Mouse (Mus musculus): ENCODE data around the gene Gm7544. TPM values are rescaled to one million over a fixed set of nuclear protein-coding genes. Genes with fewer than 3 reads are reported as not detected.
A peak's percentile ranks its signal among the peaks of the same experiment; 100 is the strongest.
"Not testable (repeated sequence)": the region's sequence is repeated elsewhere in the genome, so short reads cannot be mapped to it uniquely, and the experiment has no call there.

Gm7544 gene
- total RNA-seq (2021) (not detected), polyA plus RNA-seq (2012; rRNA removed) (not detected in 2 replicates)
- long read RNA-seq: 0 reads

DNA sequence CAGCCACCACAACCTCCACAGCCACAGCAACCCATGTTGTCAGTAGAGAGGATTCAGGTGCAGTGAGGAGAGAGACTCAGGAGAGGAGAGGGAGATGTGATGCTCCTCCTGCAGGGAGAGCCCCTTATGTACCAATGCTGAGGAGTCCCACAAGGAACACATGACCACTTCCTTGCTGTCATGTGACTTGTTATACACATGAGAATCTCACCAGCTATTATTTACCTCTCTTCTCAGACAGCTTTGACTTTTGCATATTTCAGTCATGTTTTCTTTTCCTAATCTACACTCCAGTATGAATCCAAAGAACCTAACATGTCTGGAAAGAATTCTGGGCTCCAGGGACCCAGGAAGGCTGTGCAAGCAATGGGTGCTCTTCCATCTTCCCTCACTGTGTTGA is at the start of gene Gm7544:
Gene Gm7544, minus strand, starts transcription at position 101 of the 400 bp plus-strand sequence.
- DNase-seq: not testable (repeated sequence)

GRCm38 (mm10) chr1:83000306-83000705 is 44.5 kb upstream of the Gm7544 start, which contains the start of gene Gm47959:
Gm47959 (plus strand) TSS chr1:83000548.
- not testable (repeated sequence) for DNase-seq

GRCm38 (mm10) chr1:82993947-82994346 is 38.1 kb upstream of the Gm7544 start:
- DNase-seq: no peak

DNA sequence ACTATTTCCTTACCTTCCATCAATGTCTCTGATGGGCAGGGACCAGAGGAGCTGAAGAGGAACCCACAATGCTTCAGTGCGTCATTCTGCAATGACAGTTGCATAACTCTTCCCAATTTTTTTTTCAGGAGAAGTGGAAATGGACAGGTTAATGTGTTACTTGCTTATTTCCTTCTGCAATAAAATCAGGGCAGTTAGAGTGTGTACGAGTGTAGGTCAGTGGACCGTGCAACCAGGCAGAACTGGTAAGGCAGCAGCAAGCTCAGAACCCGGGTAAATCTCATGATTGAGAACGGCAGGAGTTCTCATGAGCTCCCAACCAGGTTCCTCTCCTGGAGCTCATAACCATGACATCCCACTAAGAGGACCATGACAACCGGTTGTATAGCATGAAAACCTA is 36.3 kb upstream of the Gm7544 start:
- no peak for DNase-seq

GRCm38 (mm10) chr1:82991596-82991995 is 35.8 kb upstream of the Gm7544 start:
- DNase-seq: no peak

DNA sequence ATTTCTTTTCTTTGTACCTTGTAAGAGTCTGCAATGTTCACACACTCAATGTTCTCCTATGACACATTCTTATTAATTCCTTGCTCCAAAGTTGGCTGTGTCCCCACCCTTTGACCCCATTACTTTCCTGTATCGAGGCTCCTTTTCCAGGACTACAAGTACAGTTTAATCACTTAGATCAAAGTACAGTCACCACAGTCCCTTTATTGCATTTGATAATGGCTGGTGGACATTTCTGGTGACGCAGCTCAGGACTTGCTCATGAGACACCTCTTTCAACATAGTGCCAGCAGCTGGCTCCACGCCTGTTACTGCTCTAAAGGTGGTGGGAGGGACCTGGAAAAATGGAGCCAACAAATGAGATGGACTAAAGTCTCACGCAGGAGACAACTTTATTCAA is 35.2 kb upstream of the Gm7544 start:
- DNase-seq: peak; percentile 10

DNA sequence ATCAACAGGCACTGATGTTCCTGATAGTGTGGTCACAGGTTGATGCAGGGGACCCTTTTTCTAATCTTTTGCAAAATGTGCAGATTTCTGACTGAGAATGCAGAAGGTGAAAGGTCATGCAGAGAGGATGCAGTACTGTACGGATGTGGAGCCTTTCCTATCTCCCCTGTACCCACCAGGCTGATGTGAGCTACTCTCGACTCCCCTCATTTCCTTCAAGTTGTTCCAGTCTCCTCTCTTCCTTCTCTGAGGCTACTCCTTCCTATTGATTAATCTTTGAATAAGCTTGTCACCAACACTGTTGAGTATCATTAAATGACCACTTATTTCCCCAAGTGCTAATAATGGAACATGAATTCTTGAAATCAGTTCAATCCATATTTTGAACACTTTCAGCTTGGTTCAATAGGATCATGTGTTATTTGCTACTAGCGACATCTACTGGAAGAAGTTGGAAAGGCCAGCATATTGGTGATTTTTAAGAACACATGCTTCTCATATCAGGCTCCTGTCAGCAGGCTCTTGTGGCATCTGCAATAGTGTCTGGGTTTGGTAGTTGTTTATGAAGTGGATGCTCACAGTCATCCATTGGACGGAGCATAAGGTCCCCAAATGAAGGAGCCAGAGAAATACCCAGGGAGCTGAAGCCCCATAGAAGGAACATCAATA is 31.9 kb upstream of the Gm7544 start:
- peak; percentile 23 for DNase-seq

- no peak for DNase-seq
Measured at GRCm38 (mm10) chr1:82986738-82987137, 30.9 kb upstream of the Gm7544 start.

DNA sequence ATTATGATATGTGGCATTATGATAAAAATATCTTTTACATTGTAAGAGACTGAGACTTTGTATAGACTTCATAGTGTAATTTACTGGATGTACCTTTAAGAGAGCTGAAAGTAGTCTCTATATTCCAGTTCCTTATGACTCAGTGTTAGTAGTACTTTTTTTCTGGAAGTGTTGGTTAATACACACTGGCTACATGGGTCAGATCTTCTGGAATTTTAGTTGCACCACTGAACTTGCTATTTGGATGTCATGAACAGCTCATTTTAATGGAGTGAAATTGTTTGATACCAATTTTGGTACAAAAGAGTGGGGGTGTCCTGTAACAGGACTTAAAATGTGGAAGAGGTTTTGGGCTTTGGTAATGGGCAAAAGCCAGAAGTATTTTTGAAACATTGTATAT is 22.0 kb upstream of the Gm7544 start:
- no peak for DNase-seq

DNA sequence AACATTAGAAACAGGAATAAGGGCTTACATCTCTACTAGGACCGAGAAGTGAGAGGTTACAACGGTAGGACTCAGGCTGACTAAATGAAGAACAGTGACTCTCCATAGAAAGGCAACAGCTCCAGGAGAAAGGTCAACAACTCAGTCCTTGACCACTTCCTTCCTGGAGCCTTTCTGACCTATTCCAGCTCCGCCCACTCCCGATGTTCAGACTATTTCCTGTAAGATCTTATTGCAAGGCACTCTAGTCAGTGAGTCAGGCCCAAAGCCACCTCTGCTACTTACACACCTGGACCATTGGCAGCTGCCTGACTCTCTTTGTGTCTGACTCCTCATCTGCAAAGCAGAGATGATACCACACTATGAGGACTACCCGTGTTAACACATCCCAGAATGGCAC is 19.9 kb upstream of the Gm7544 start:
- peak; percentile 33 for DNase-seq

DNA sequence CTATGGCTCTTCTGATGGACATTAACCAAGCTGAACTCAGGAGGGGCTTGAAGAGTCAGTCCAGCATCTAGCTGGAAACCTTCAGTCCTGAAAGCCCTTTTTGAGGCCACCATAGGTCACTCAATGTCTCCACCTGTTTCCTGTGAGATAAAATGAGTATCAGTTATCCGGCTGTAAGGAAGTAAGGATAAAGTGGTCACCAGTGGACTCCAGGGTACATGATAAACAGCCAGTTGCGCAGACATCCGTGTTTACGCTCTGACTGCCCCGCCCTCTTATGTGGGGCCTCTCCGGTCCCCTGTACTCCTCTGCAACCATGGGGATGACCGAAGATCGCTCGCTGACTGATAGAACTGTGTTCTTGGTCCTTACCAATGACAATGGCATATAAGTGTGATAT is 18.5 kb upstream of the Gm7544 start:
- DNase-seq: no peak

DNA sequence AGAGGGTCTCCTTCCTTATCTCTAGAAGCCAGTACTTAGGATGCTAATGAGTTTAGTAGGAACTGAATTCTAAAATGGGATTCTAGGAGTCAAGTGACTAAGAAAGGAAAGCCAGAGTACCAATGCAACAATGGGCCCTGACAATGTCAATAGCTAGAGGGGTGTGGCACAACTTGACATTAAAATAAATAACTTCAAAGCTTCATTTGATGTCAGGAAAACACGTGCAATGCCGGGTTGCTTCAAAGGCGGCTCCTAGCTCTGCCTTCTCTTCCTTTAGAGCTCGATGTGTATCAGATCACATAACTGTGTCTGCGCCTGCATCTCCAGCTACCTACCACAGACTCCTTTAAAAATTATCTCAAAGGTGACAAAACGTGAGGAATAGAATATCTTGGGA is 18.1 kb upstream of the Gm7544 start:
- DNase-seq: no peak

DNA sequence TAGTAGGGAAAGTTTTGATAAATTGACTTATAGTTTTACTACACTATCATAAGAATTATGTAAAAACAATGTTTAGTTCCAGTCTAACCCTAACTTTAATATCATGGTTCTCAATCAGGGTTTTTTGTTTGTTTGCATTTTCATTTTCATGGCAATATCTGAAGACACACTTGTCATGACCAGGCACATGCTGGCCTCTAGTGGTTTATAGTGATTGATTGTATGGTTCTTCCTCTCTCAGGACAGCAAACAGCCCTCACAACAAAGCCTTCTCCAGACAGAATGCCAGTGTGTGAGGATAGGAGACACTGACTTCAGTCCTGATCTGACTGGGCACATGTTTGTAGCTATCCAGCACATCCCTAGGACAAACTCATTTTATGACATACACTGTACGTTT is 17.4 kb upstream of the Gm7544 start:
- DNase-seq: no peak

DNA sequence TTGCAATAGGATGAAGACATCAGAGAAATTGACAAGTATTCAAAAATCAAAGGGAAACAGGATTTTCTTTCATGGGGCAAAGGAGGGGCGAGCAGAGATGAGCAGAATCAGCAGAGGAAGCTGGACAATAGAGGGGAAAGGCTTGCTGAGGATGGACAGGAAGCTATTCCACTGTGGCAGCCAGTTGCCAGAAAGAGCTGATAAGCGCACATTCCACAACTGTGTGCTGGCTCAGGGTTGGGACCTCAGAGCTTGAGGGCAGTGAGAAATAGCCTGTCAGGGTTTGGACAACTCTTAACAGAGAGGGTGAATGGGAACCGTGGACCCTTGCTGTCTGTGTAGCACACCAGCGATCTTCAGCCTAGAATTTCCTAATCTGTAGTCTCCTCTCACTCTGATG is 16.2 kb upstream of the Gm7544 start:
- DNase-seq: peak; percentile 61

GRCm38 (mm10) chr1:82966413-82966812 is 10.6 kb upstream of the Gm7544 start:
- DNase-seq: no peak

- DNase-seq: no peak
Measured at GRCm38 (mm10) chr1:82959870-82960385, 4.1 kb upstream of the Gm7544 start, which contains the start of gene Gm47955. Gm47955 (plus strand) TSS chr1:82960286.

DNA sequence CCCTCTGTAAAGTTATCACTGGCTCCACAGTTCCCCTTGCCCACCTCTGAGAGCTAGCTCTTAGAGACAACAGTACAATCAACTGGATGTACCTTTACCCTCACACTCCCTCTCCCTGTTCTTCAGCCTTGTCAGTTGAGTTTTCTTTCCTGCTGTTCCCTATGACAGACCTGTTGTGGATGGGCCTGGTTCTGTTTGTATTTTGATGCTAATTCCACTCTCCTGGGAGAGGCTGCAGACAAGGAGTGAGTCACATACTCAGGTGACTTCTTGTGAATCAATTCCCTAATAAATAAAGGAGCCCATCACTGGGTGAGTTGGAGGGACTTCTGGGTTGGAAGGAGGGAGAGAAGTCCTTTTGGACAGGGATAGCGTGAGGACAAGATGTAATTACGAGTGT is 7.2 kb downstream of the Gm7544 start:
- no peak for DNase-seq

DNA sequence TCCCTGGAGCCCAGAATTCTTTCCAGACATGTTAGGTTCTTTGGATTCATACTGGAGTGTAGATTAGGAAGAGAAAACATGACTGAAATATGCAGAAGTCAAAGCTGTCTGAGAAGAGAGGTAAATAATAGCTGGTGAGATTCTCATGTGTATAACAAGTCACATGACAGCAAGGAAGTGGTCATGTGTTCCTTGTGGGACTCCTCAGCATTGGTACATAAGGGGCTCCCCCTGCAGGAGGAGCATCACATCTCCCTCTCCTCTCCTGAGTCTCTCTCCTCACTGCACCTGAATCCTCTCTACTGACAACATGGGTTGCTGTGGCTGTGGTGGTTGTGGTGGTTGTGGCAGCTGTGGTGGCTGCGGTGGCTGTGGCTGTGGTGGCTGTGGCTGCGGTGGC is 9.8 kb downstream of the Gm7544 start:
- DNase-seq: not testable (repeated sequence)

- DNase-seq: not testable (repeated sequence)
Measured at GRCm38 (mm10) chr1:82943295-82943694, 12.5 kb downstream of the Gm7544 start, which contains the start of gene A030003K21Rik. A030003K21Rik (minus strand) TSS chr1:82943388.

- not testable (repeated sequence) for DNase-seq
Measured at GRCm38 (mm10) chr1:82942505-82942904, 13.3 kb downstream of the Gm7544 start.

GRCm38 (mm10) chr1:82938666-82939065 is 17.1 kb downstream of the Gm7544 start:
- no peak for DNase-seq

GRCm38 (mm10) chr1:82931326-82931725 is 24.5 kb downstream of the Gm7544 start, which contains the start of gene Gm6217:
Gm6217 (minus strand) TSS chr1:82931399.
- not testable (repeated sequence) for DNase-seq

DNA sequence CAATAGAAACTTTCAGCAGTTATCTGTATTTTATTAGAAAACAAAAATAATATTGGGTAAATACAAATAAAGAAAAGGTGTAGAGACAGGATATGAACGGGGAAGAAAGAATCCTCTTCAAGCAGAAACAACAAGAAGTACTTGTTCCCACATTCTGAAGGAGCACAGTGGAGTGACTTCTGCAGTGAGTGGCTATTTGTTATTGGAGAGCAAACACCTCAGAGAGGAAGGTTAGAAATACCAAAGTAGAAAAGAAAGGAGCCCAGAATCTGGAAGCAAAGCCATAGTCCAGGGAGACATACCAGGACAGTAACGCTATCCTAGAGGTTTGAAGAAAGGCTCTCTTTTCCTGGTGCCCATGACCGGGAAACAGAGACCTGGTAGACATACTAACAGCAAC is 25.3 kb downstream of the Gm7544 start:
- DNase-seq: not testable (repeated sequence)

DNA sequence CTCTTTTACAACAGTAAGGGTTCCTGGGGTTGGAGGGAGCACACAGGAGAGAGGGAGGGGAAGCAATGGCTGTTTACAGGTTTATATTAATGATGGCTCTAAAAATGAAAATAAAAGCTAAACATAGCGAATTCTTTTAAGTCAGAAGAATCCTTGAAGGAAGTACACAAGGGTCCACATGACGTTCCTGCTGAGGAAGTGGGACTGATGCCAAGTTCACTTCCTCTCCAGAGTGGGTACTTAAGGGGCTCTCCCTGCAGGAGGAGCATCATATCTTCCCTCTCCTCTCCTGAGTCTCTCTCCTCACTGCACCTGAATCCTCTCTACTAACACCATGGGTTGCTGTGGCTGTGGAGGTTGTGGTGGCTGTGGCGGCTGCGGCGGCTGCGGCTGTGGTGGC is 31.2 kb downstream of the Gm7544 start, which contains the start of gene A030014E15Rik:
Gene A030014E15Rik, plus strand, starts transcription at position 268 of the 400 bp plus-strand sequence.
- no peak for DNase-seq

Data from adrenal gland, adult 2 months (tissue).